Mouse (Mus musculus) kidney, adult 2 months (tissue): ENCODE data around the gene Ankfy1.

Source experiments
- CTCF ChIP-seq: fragments of 200-500 bp; conservative IDR thresholded peaks from 2 replicates; pipeline ENCODE4 v1.5.1; 2011; ENCODE audit warnings: low read depth, mild to moderate bottlenecking, control low read depth, low read length, moderate library complexity, mixed read lengths; ENCODE audit not compliant: insufficient read depth, insufficient read length
- POLR2A ChIP-seq: fragments of 200-500 bp; IDR thresholded peaks from one replicate; pipeline ENCODE4 v1.6.1; 2011; ENCODE audit warnings: low read depth, low read length, control low read depth

DNA sequence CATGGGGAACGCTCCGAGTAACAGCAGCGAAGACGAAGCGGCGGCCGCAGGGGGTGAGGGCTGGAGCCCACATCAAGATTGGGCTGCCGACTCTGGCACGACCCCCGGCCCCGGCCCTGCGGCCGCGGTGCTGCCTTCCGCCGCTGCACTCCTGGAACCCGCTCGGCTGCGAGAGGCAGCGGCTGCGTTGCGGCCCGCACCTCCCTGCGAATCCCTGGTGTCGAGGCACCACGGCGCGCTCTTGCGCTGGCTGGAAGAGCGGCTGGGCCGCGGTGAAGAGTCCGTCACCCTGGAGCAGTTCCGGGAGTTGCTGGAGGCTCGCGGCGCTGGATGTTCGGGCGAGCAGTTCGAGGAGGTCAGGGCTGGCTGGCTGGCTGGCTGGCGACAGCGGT, 106.5 kb downstream of the Ankfy1 start:
- TF ChIP-seq CTCF (no peak), POLR2A (no peak)
